In genomic region chr10:4072491-4072890, GRCm38 (mm10) we compare ENCODE assay signal across 3 mouse cellular contexts.
A peak's percentile ranks its signal among the peaks of the same experiment; 100 is the strongest.
DNase-seq lines count a peak whose midpoint lies in the region; TF ChIP-seq lines count a peak whose summit lies in the region.
"Not testable (repeated sequence)": the region's sequence is repeated elsewhere in the genome, so short reads cannot be mapped to it uniquely, and the experiment has no call there.

No protein-coding gene starts in this region.

- H3K9ac ChIP-seq in MEL (ENCODE audit: control insufficient read depth, low read depth, low read length, poor library complexity, severe bottlenecking), result not testable (repeated sequence)

- H3K27ac ChIP-seq in MEL (ENCODE audit: control insufficient read depth, low read depth, low read length), result not testable (repeated sequence)

- not testable (repeated sequence) for H3K79me2 ChIP-seq in MEL (ENCODE audit: control insufficient read depth, insufficient read depth, low read length, poor library complexity)

- TF ChIP-seq CTCF in MEL (IDR thresholded peaks at IDR 0.05 in 2 of 3, conservative IDR thresholded peaks at IDR 0.05 in 1 of 3; ENCODE audit: control insufficient read depth in 1 of 3, insufficient read depth in 1 of 3, low read depth in 2 of 3, low read length in 3 of 3, poor library complexity in 1 of 3, severe bottlenecking in 1 of 3), result not testable (repeated sequence)

- not testable (repeated sequence) for TF ChIP-seq RAD21 in MEL (IDR thresholded peaks at IDR 0.05; ENCODE audit: low read depth, low read length)

- not testable (repeated sequence) for TF ChIP-seq EP300 in MEL (IDR thresholded peaks at IDR 0.05; ENCODE audit: low read depth in 1 of 2, low read length in 2 of 2)

- peaks cover 15 to 24% of the 10 kb centered on the region in 2 experiments for H3K4me1 ChIP-seq in MEL (ENCODE audit: control insufficient read depth in 1 of 2, insufficient read depth in 2 of 2, low read length in 2 of 2)

- H3K36me3 ChIP-seq in MEL (ENCODE audit: control insufficient read depth in 1 of 2, insufficient read depth in 2 of 2, low read length in 2 of 2), result peaks cover 1 to 10% of the 10 kb centered on the region in 2 experiments

- not testable (repeated sequence) for H3K4me3 ChIP-seq in MEL (ENCODE audit: control insufficient read depth in 1 of 2, insufficient read depth in 1 of 2, low read depth in 2 of 2, low read length in 2 of 2)

- DNase-seq in MEL (ENCODE audit: low read depth, low spot score), result peak; percentile 30
- DNase-seq in R1 (ENCODE audit: low read depth, low spot score), result peak; percentile 61
- peak; percentile 75 for DNase-seq in ZHBTc4 (ENCODE audit: low read depth, low spot score)

- TF ChIP-seq POLR2A in MEL (IDR thresholded peaks at IDR 0.05; ENCODE audit: control insufficient read depth in 1 of 2, insufficient read depth in 1 of 2, low read depth in 1 of 2, low read length in 2 of 2, poor library complexity in 1 of 2), result not testable (repeated sequence)

- not testable (repeated sequence) for H3K27me3 ChIP-seq in MEL (ENCODE audit: control insufficient read depth in 1 of 2, insufficient read depth in 2 of 2, low read length in 2 of 2)

- H3K9me3 ChIP-seq in MEL (replicated peaks; ENCODE audit: insufficient read depth, low read length), result not testable (repeated sequence)
